Mouse (Mus musculus) fibroblast of lung, adult 2 months (primary cell): Measurements from ENCODE around the gene Tpm4.

ENCODE experiments used
- DNase-seq: peaks from one replicate; pipeline ENCODE4 v3.0.0-alpha.2; 2011; ENCODE audit warnings: low read depth

Tpm4 gene

GRCm38 (mm10) chr8:72190215-72190539 lies 55.4 kb downstream of the Tpm4 start:
- no peak for DNase-seq

DNA sequence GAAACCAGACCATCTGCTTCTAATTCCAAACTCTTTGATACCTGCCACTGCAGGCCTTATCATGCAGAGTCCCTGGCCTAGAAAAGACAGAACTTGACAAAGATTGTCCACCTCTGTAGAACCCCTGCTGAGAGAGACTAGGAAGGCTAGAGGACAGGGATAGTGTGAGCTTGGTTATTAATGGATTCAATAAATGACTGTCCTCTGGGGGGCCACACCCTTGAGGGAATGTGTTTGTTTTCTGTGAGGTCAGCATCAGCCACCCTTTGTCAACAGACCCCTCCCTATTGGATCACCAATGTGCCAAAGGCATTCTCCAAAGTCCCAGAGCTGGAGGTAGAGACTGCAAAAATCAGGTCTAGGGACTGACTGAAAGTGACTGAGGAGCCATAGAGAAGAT lies 57.3 kb downstream of the Tpm4 start:
- no peak for DNase-seq

- DNase-seq, result no peak
Measured at GRCm38 (mm10) chr8:72197997-72198396, 63.2 kb downstream of the Tpm4 start.
